Mouse (Mus musculus): Measurements from ENCODE around the gene Chga. TPM values are rescaled to one million over a fixed set of nuclear protein-coding genes. Genes with fewer than 3 reads are reported as not detected.

The Chga gene
- polyA plus RNA-seq, 1 experiment from 2014 or later: 92.7 TPM

- Histone ChIP-seq H3K27me3 (ENCODE audit: control insufficient read depth, insufficient read depth, low read length) (no peaks in the 10 kb centered on the region), H3K4me2 (ENCODE audit: low read length) (no peak overlapping the region), H3K4me1 (ENCODE audit: control insufficient read depth, insufficient read depth, low read length) (peaks cover 17% of the 10 kb centered on the region; the same call in 1 of the 2 replicates), H3K9ac (replicated peaks; ENCODE audit: low read length) (no peak overlapping the region), H3K4me3 (replicated peaks; ENCODE audit: low read depth, low read length) (no peak overlapping the region), H3K36me3 (ENCODE audit: control insufficient read depth, insufficient read depth, low read length) (no peaks in the 10 kb centered on the region), H3K9me3 (ENCODE audit: control insufficient read depth, low read length) (no peaks in the 10 kb centered on the region), H3K27ac (replicated peaks; ENCODE audit: low read depth, low read length) (no peak overlapping the region)
- no peak for ATAC-seq (ENCODE audit: low FRiP score, low TSS enrichment)
- 96% methylated on average over 3 of the region's 3 CpGs for WGBS
- no peak for DNase-seq
Measured at GRCm38 (mm10) chr12:102598535-102598934, 43.8 kb downstream of the Chga start.

- Histone ChIP-seq H3K4me3 (replicated peaks; ENCODE audit: low read depth, low read length) (no peak overlapping the region), H3K4me1 (ENCODE audit: control insufficient read depth, insufficient read depth, low read length) (peaks cover 17% of the 10 kb centered on the region; the same call in 1 of the 2 replicates), H3K9ac (replicated peaks; ENCODE audit: low read length) (no peak overlapping the region), H3K27me3 (ENCODE audit: control insufficient read depth, insufficient read depth, low read length) (no peaks in the 10 kb centered on the region), H3K27ac (replicated peaks; ENCODE audit: low read depth, low read length) (no peak overlapping the region), H3K9me3 (ENCODE audit: control insufficient read depth, low read length) (no peaks in the 10 kb centered on the region), H3K36me3 (ENCODE audit: control insufficient read depth, insufficient read depth, low read length) (no peaks in the 10 kb centered on the region), H3K4me2 (ENCODE audit: low read length) (no peak overlapping the region)
- WGBS: 65% methylated on average over 7 of the region's 7 CpGs
- no peak for DNase-seq
- ATAC-seq (ENCODE audit: low FRiP score, low TSS enrichment): no peak
Measured at GRCm38 (mm10) chr12:102599801-102600200, 45.0 kb downstream of the Chga start.

DNA sequence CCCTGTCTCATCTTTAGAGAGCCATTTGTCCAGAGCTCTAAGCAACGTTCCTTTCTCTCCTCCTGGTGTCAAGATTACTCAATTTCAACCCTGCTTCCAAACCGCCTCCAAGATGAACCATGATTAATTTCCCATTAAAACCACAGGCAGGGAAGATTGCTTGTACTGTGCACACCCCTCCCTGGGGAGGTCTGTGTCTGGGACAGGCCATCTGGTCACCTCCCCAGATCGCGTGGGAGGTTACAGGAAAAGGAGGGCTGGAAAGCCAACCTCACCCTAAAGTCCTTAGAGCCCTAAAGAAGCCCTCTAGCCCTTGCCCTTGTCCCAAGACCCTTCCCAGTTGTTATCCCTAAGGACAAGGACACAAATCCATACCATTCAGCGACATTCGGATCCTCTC lies 45.6 kb downstream of the Chga start:
- Histone ChIP-seq H3K4me3 (replicated peaks; ENCODE audit: low read depth, low read length) (no peak overlapping the region), H3K27ac (replicated peaks; ENCODE audit: low read depth, low read length) (no peak overlapping the region), H3K27me3 (ENCODE audit: control insufficient read depth, insufficient read depth, low read length) (no peaks in the 10 kb centered on the region), H3K36me3 (ENCODE audit: control insufficient read depth, insufficient read depth, low read length) (no peaks in the 10 kb centered on the region), H3K4me2 (ENCODE audit: low read length) (no peak overlapping the region), H3K9ac (replicated peaks; ENCODE audit: low read length) (no peak overlapping the region), H3K9me3 (ENCODE audit: control insufficient read depth, low read length) (no peaks in the 10 kb centered on the region), H3K4me1 (ENCODE audit: control insufficient read depth, insufficient read depth, low read length) (peaks cover 17% of the 10 kb centered on the region; the same call in 1 of the 2 replicates)
- ATAC-seq (ENCODE audit: low FRiP score, low TSS enrichment): no peak
- no peak for DNase-seq
- 63% methylated on average over 6 of the region's 6 CpGs for WGBS

DNA sequence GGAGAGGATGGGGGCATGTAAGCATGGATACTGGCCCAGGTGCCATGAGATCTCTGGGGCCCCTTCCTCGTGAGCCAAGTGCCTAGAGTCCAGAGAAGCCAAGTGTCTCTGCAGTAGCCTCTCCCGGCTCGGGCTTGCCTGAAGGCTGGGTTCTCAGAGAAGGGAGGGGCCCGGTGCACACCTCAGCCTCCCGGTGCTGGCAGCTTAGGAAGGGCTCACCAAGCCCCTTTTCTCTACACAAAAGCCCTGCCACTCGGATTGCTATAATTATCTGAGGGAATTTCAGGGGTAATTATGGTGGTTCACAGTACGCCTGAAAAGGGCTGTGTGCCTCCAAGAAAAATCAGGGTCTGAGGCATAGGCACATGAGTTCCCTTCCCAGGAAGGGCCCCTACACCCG lies 47.1 kb downstream of the Chga start:
- Histone ChIP-seq H3K4me1 (ENCODE audit: control insufficient read depth, insufficient read depth, low read length) (peaks cover 17% of the 10 kb centered on the region; the same call in 1 of the 2 replicates), H3K36me3 (ENCODE audit: control insufficient read depth, insufficient read depth, low read length) (no peaks in the 10 kb centered on the region), H3K9ac (replicated peaks; ENCODE audit: low read length) (no peak overlapping the region), H3K9me3 (ENCODE audit: control insufficient read depth, low read length) (no peaks in the 10 kb centered on the region), H3K27ac (replicated peaks; ENCODE audit: low read depth, low read length) (peak overlapping the region; percentile 6; the same call in 1 of the 2 replicates), H3K27me3 (ENCODE audit: control insufficient read depth, insufficient read depth, low read length) (no peaks in the 10 kb centered on the region), H3K4me2 (ENCODE audit: low read length) (no peak overlapping the region), H3K4me3 (replicated peaks; ENCODE audit: low read depth, low read length) (no peak overlapping the region)
- 25% methylated on average over 8 of the region's 8 CpGs for WGBS
- DNase-seq (no peak), ATAC-seq (ENCODE audit: low FRiP score, low TSS enrichment) (no peak)

DNA sequence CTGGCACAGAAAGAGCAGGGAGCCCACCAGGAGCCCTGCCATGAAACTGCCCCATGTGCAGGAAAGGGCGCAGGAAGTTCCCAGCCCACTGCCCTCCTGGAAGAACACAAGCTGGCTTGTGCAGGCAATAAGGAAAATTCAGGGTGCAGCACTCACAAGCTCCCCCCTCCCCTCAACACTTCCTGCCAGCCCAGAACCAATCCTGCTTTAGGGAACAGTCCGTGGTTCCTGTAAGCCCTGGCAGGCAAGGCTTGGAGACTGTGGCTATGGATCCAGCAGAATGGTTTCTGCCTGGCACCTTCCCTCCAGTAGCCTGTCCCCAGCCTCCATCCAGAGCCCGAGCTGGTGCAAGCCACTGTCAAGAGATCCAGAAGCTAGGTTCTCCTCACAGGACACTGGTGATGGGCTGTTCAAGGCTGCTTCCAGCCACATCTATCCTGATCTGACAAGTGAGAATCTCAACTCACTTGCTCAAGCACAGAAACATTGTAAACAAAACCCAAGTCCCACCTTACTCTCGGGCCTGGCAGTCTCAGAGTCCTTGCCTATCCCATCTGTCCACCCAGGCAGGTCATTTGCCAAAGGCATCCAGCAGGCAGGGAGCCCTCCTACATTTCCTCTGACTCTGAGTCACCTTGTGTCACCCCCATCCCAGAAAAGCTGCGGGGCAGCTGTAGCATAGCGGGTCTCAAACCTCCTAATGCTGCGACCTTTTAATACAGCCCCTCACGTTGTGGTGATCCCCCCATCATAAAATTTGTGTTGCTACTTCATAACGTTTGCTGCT lies 47.7 kb downstream of the Chga start:
- peaks cover 17% of the 10 kb centered on the region; the same call in 1 of the 2 replicates for H3K4me1 ChIP-seq (ENCODE audit: control insufficient read depth, insufficient read depth, low read length)
- no peaks in the 10 kb centered on the region for H3K36me3 ChIP-seq (ENCODE audit: control insufficient read depth, insufficient read depth, low read length)
- H3K27ac ChIP-seq (replicated peaks; ENCODE audit: low read depth, low read length): no peak overlapping the region
- WGBS: 85% methylated on average over 9 of the region's 9 CpGs
- no peak overlapping the region for H3K9ac ChIP-seq (replicated peaks; ENCODE audit: low read length)
- H3K9me3 ChIP-seq (ENCODE audit: control insufficient read depth, low read length): no peaks in the 10 kb centered on the region
- no peak for ATAC-seq (ENCODE audit: low FRiP score, low TSS enrichment)
- H3K4me3 ChIP-seq (replicated peaks; ENCODE audit: low read depth, low read length): no peak overlapping the region
- no peaks in the 10 kb centered on the region for H3K27me3 ChIP-seq (ENCODE audit: control insufficient read depth, insufficient read depth, low read length)
- no peak for DNase-seq
- no peak overlapping the region for H3K4me2 ChIP-seq (ENCODE audit: low read length)

- Histone ChIP-seq H3K4me1 (ENCODE audit: control insufficient read depth, insufficient read depth, low read length) (peaks cover 11% of the 10 kb centered on the region; the same call in 1 of the 2 replicates), H3K36me3 (ENCODE audit: control insufficient read depth, insufficient read depth, low read length) (no peaks in the 10 kb centered on the region), H3K4me2 (ENCODE audit: low read length) (no peak overlapping the region), H3K9ac (replicated peaks; ENCODE audit: low read length) (no peak overlapping the region), H3K27ac (replicated peaks; ENCODE audit: low read depth, low read length) (no peak overlapping the region), H3K4me3 (replicated peaks; ENCODE audit: low read depth, low read length) (no peak overlapping the region), H3K9me3 (ENCODE audit: control insufficient read depth, low read length) (no peaks in the 10 kb centered on the region), H3K27me3 (ENCODE audit: control insufficient read depth, insufficient read depth, low read length) (no peaks in the 10 kb centered on the region)
- ATAC-seq (ENCODE audit: low FRiP score, low TSS enrichment): no peak
- DNase-seq: no peak
- WGBS: 90% methylated on average over 6 of the region's 6 CpGs
Measured at GRCm38 (mm10) chr12:102605607-102606006, 50.8 kb downstream of the Chga start.

GRCm38 (mm10) chr12:102607066-102607465 lies 52.3 kb downstream of the Chga start:
- no peak overlapping the region for H3K27ac ChIP-seq (replicated peaks; ENCODE audit: low read depth, low read length)
- no peaks in the 10 kb centered on the region for H3K36me3 ChIP-seq (ENCODE audit: control insufficient read depth, insufficient read depth, low read length)
- no peak overlapping the region for H3K4me2 ChIP-seq (ENCODE audit: low read length)
- H3K9ac ChIP-seq (replicated peaks; ENCODE audit: low read length): no peak overlapping the region
- 92% methylated on average over 8 of the region's 8 CpGs for WGBS
- H3K4me1 ChIP-seq (ENCODE audit: control insufficient read depth, insufficient read depth, low read length): no peaks in the 10 kb centered on the region; the same call in 1 of the 2 replicates
- DNase-seq: no peak
- H3K4me3 ChIP-seq (replicated peaks; ENCODE audit: low read depth, low read length): no peak overlapping the region
- no peaks in the 10 kb centered on the region for H3K27me3 ChIP-seq (ENCODE audit: control insufficient read depth, insufficient read depth, low read length)
- H3K9me3 ChIP-seq (ENCODE audit: control insufficient read depth, low read length): no peaks in the 10 kb centered on the region
- ATAC-seq (ENCODE audit: low FRiP score, low TSS enrichment): no peak

DNA sequence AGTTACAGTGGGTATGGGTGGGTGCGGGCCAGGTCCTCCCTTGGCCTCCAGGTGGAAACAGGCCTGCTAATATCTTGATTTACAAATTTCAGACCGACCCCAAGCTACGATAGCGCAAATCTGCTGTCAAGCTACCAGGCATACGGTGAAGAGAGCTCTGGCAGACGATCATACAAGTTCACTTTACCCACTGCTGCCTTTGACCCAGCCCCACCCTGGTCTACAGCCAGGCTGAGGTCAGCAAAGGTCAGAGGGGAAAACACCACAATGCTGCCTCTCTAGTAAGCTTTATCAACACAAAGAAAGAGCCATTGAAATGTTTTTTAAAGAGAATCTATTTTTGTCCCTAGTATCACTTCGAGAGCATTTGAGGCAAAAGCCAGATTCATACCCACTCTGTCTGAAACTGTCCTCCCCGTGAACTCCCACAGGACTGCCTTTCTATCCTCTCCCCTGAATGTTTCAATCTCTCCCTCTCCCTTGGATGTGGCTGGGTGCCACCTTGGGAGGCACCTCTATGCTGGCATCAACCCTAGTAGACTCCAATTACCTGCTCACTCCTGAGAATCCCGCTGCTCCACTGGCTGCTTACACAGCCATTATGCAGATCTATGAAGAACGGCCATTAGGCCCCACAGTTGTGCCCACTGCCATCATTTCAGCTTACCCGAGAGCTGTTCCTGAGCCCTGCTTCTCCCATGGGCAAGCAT lies 53.2 kb downstream of the Chga start:
- WGBS: 78% methylated on average over 11 of the region's 11 CpGs

More for the DNA sequence above, 53.2 kb downstream of the Chga start:
- Histone ChIP-seq H3K4me2 (ENCODE audit: low read length) (no peak overlapping the region), H3K36me3 (ENCODE audit: control insufficient read depth, insufficient read depth, low read length) (no peaks in the 10 kb centered on the region), H3K9ac (replicated peaks; ENCODE audit: low read length) (no peak overlapping the region), H3K27ac (replicated peaks; ENCODE audit: low read depth, low read length) (no peak overlapping the region), H3K4me1 (ENCODE audit: control insufficient read depth, insufficient read depth, low read length) (peaks cover 6% of the 10 kb centered on the region), H3K9me3 (ENCODE audit: control insufficient read depth, low read length) (no peaks in the 10 kb centered on the region), H3K27me3 (ENCODE audit: control insufficient read depth, insufficient read depth, low read length) (no peaks in the 10 kb centered on the region), H3K4me3 (replicated peaks; ENCODE audit: low read depth, low read length) (no peak overlapping the region)
- DNase-seq (no peak), ATAC-seq (ENCODE audit: low FRiP score, low TSS enrichment) (no peak)
